Mouse (Mus musculus): ENCODE results near the gene Ctsd.

GRCm38 (mm10) chr7:142388740-142389139 lies 902 bp upstream of the Ctsd start:
- no peak for TF ChIP-seq CTCF (IDR thresholded peaks at IDR 0.05; ENCODE audit: control insufficient read depth, insufficient read depth, insufficient replicate concordance, low read depth, low read length)
- TF ChIP-seq POLR2A (IDR thresholded peaks at IDR 0.05; ENCODE audit: control insufficient read depth, low read depth, low read length), result no peak

All from testis, adult 2 months (tissue).